Mouse (Mus musculus): Measurements from ENCODE around the gene Ptrh1.

The Ptrh1 gene

DNA sequence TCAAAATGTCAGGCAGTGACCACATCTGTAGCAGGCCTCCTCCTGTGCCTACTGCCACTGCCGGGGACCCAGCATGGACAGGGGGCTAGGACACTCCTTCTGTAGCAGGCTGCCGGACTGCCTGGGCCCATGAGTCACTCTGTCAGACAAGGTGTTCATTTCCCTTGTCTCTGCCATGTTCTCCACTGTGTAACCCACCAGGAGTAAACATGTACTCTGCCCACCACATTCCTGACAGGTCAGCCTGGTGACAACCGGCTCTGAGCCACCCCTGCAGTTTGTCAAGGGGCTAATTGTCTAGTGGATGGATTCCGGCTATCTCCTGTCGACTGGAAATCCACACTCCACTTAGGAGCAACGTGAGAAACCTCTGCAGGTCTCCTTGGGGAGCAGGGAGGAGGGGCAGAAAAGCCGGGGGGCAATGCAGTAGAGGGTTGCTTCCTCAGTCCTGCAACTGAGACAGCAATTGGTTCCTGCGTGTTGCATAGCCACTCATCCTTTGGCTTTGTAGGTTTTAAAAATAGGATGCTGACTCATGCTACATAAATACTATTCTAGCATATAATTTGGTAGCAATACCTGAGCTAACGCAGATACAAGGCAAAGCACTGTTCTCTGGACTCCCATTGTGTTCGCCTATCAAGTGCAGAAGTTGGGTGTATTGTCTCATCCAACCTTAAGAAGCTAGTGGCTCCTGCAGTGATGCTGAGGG, 22.8 kb downstream of the Ptrh1 start:
- no peak for DNase-seq

DNA sequence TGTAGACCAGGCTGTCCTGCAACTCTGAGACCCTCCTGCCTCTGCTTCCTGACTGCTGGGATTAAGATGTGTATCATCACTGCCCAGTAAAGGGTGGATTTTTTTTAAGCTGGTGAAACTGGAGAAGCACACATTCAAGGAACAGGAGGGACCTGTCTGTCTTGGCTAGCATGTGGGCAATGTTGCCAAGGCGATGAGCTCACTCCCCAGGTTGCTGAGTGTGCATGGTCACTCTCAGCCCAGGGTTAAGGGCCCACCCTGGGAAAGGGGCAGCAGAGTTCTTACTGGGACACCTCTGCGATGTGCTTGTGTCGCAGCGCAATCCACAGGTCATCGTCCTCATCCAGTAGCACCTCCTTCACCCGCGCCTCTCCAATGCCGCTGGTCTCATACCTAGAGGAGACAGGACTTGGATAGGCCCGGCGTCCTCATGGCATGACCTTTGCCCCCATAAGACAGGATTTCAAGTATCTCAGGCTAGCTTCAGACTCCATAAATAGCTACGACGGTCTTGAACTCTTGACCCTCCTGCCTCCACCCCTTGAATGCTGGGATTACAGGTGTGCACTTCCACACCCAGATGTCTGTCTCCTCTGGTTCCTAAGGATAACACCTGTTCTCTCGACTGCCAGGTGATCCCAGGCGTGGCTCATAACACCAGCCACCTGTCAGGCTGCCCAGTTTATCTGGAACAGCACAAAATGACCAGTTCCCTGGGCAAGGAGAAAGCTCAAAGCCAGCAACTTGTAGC, 33.4 kb downstream of the Ptrh1 start:
- no peak for DNase-seq

DNA sequence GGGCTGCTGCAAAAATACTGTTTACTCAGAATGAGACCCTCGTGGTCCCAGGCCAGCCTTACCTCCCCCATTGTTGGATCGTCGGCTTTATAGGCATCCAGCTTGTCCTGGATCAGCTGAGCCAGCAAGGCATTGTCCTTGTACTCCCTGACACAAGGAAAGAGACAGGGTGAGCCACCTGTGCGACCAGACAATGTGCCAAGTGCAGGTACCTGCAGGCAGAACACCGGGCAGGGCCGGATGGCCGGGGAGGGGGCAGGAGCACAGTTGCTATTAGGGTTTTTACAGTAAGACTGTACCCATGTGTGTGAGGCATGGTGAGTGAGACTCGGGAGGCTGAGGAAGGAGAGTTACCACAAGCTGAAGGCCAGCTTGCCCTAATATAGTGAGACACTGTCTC, 36.4 kb downstream of the Ptrh1 start:
- peak; percentile 86 for DNase-seq

DNA sequence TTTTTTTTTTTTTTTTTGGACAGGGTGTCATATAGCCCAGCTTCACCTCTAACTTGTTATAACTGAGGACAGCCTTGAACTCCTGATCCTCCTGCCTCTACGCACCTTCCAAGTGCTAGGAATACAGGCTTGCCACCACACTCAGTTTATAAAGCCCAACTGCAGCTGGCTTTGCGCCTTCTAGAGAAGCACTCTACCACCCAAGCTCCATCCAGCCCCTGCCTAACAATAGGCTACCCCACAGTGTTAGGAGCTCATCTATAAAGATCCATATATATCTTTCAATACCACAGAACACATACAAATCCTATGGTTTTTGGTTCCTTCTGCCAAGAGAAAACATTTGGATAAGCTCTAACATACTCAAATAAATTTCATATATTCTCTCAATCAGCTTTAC, 40.9 kb downstream of the Ptrh1 start:
- DNase-seq, result no peak

GRCm38 (mm10) chr2:32816946-32817581, 41.5 kb downstream of the Ptrh1 start:
- peak; percentile 92 for DNase-seq

DNA sequence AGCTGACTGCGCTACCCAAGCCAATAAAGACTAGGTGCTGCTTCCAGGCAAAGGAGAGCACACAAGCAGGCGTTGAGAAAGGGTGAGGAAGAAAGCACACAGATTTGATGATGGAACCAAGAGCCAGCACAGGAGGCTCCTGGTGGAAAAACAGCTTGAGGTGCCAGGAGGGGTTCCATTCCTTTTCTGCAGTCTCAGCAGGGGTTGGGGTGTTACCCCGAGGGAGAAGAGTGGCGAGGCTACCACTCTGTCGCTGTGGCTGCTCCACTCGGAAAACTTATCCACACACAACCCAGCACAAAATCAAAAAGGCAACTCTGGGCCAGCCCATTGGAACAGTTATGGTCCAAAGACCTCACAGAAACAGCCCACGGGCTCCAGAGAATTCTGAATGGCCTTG, 42.0 kb downstream of the Ptrh1 start:
- no peak for DNase-seq

DNA sequence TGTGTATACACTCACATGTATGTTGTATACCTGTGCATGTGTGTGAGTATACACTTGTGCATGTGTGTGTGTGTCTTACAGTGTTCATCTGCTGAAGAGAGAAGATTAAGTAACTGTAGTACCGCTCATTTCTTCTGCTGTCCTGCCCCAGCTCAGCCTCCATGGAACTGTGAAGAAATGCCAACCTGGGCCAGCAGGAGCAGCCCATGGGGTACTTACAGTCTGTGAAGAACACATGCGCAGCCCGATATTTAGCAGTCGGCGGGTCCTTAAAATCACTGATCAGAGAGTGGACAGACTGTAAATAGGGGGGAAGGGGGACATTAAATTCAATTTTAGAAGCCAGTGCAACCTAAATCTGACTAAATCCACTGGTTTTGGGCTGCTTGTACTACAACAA, 42.6 kb downstream of the Ptrh1 start:
- DNase-seq, result no peak

- no peak for DNase-seq
Measured at GRCm38 (mm10) chr2:32821041-32821802, 45.6 kb downstream of the Ptrh1 start.

- DNase-seq, result peak; percentile 73
Measured at GRCm38 (mm10) chr2:32822643-32823042, 47.1 kb downstream of the Ptrh1 start.

DNA sequence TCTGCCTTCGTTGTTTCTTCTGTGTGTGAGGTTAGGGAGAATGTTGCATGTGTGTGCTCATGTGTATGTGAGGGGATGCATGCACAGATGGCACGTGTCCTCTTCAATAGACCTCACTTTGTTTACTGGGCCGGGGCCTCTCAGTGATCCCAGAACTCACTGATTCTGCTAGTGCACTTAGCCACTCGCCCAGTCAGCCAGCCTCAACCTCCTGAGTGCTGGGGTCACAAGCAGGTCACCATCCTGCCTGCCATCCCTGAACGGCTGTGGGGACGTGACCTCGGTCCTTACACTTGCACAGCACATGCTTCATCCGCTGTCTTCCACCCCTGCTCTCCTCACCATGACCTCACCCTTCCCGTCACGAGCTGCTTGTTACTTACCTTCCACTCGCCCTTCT, 47.6 kb downstream of the Ptrh1 start:
- no peak for DNase-seq

GRCm38 (mm10) chr2:32823579-32824154, 48.1 kb downstream of the Ptrh1 start:
- DNase-seq, result no peak

DNA sequence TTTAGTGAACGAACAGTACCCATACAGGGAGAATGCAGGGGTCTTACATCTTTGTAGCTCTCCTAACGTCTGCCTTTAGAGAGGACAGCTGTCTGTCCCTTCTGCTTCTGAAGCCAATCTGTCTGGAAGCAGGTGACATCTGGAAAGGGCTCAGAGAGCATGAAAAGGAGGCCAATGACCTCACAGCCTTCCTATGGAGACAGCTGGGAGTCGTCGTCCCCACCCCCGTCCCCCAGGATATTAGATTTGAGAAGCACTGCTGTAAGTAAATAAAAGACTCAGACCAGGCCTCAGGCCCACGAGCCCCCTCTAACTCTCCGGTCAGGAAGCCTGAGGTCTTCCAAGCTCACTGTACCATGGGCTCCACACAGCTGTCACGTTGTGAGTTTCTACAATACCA, 48.6 kb downstream of the Ptrh1 start:
- no peak for DNase-seq

DNA sequence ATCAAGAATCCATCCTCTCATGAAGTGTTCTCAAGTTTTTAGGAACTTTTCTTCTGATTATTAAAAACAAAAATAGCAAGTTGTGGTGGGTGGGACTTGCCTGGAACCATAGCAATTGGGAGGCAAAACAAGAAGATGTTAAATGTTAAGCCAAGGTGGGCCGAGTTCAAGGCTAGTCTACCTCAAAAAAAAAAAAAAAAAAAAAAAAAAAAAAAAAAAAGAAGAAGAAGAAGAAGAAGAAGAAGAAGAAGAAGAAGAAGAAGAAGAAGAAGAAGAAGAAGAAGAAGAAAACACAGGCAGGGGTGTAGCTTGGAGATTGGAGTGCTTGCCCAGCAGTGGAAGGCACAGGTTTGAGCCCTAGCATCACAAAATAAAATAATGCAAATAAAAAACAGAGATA, 49.2 kb downstream of the Ptrh1 start:
- no peak for DNase-seq

GRCm38 (mm10) chr2:32825796-32826195, 50.2 kb downstream of the Ptrh1 start:
- DNase-seq, result no peak

Measured in cerebellum, adult 11-12 months (tissue).